Mouse (Mus musculus): ENCODE data around the gene Calcr. TPM values are rescaled to one million over a fixed set of nuclear protein-coding genes. Genes with fewer than 3 reads are reported as not detected.

Gene Calcr
- polyA plus RNA-seq, 1 experiment from 2014 or later, result 0.25 TPM

MicroRNA genes within 50 kb of the gene (microRNA counts, 519-probe panel; counts per million panel counts)
- not detected for microRNA mmu-miR-489
- not detected for microRNA mmu-miR-653

Small RNA genes lying within 50 kb of the gene (microRNA-seq; reads per million reads assigned to microRNA genes)
- 3.2 reads per million for gene Mir489 (ENCODE audit: borderline number of aligned reads)
- 4.6 reads per million, percentile 11 among the genes with 10 or more reads in this experiment for gene Mir653 (ENCODE audit: borderline number of aligned reads)

Other genes with a start within 250 kb of the Calcr start
- gene Tfpi2, start 224.2 kb upstream of the Calcr start, polyA plus RNA-seq (2014; fragmentation: Nextera tagmentation; extraction: Ambion mirVana), result 12.4 and 12.6 TPM in 2 replicates
- gene Gngt1, start 229.1 kb upstream of the Calcr start, polyA plus RNA-seq (2014; fragmentation: Nextera tagmentation; extraction: Ambion mirVana), result not detected in 2 replicates
- 35.2 and 35.3 TPM in 2 replicates for gene Gng11, start 239.2 kb upstream of the Calcr start, polyA plus RNA-seq (2014; fragmentation: Nextera tagmentation; extraction: Ambion mirVana)